Mouse (Mus musculus) myocyte (in vitro differentiated cells): Measurements from ENCODE around the gene Cyct.

Source experiments
- CEBPB ChIP-seq: IDR thresholded peaks from 2 replicates; pipeline ENCODE4 v1.6.1; 2011; ENCODE audit warnings: mild to moderate bottlenecking, moderate library complexity; ENCODE audit not compliant: poor library complexity, insufficient read depth, severe bottlenecking
- E2F4 ChIP-seq: IDR thresholded peaks from one replicate; pipeline ENCODE4 v1.6.1; 2011; ENCODE audit warnings: mild to moderate bottlenecking, control low read depth, moderate library complexity; ENCODE audit not compliant: insufficient read depth
- MAX ChIP-seq: IDR thresholded peaks from one replicate; pipeline ENCODE4 v1.6.1; 2011; ENCODE audit warnings: low read depth, mild to moderate bottlenecking, control low read depth
- MYOD1 ChIP-seq, 3 experiments: IDR thresholded peaks; one replicate each; pipeline ENCODE4 v1.6.1; 2011; ENCODE audit warnings: control low read depth in 2 of 3, low read depth in 2 of 3, mild to moderate bottlenecking in 2 of 3, moderate library complexity in 1 of 3; ENCODE audit not compliant: insufficient read length in 2 of 3, control insufficient read depth in 1 of 3
- MYOG ChIP-seq, 3 experiments: IDR thresholded peaks; one replicate each; pipeline ENCODE4 v1.6.1; 2011; ENCODE audit warnings: control low read depth in 2 of 3, low read depth in 2 of 3, mild to moderate bottlenecking in 2 of 3; ENCODE audit not compliant: insufficient read length in 2 of 3, control insufficient read depth in 1 of 3, insufficient read depth in 1 of 3
- POLR2A ChIP-seq: IDR thresholded peaks from one replicate; pipeline ENCODE4 v1.6.1; 2011; ENCODE audit warnings: low read depth, mild to moderate bottlenecking, control low read depth, moderate library complexity; ENCODE audit not compliant: insufficient read length
- POLR2AphosphoS2 ChIP-seq: IDR thresholded peaks from one replicate; pipeline ENCODE4 v1.6.1; 2011; ENCODE audit warnings: low read depth, control low read depth; ENCODE audit not compliant: insufficient read length
- REST ChIP-seq: IDR thresholded peaks from one replicate; pipeline ENCODE4 v1.6.1; 2011; ENCODE audit warnings: mild to moderate bottlenecking, control low read depth, moderate library complexity; ENCODE audit not compliant: insufficient read depth, insufficient read length
- TCF12 ChIP-seq: IDR thresholded peaks from one replicate; pipeline ENCODE4 v1.6.1; 2011; ENCODE audit warnings: mild to moderate bottlenecking, control low read depth; ENCODE audit not compliant: poor library complexity, insufficient read depth, severe bottlenecking
- TCF3 ChIP-seq: IDR thresholded peaks from one replicate; pipeline ENCODE4 v1.6.1; 2011; ENCODE audit warnings: low read depth, control low read depth; ENCODE audit not compliant: insufficient read length
- USF1 ChIP-seq: IDR thresholded peaks from one replicate; pipeline ENCODE4 v1.6.1; 2011; ENCODE audit warnings: low read depth, mild to moderate bottlenecking, control low read depth, moderate library complexity

DNA sequence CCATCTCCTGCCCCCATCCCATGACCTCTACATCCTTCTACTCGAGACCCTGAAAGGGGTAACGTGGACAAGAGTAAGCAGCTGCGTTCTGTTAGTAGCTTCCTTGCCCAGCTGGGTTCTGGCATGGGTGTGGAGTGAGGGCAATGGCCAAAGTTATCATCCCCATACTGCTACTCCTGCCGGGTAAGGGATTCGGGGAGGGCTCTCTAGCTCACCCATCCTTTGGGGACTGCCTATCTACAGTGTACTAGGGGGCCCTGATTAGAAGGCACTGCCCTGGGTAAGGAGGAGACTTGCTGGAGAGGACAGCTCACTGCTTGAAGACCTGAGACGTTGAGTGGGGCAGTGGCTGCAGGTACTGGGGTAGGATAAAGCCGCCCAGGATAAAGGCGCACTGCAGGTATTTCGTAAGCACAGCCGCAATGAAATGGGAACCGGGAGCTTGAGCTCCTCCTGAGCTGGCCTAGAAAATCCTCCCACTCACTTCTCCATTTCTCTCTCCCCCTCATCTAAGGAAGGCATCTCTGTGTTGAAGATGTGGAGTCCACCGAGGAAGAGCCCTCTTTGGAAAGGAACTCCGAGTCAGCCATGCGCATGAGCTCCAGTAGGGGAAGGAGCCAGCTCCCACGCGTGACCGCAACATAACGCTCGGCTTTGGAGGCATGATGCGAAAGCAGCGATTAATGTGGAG lies 36.9 kb downstream of the Cyct start:
- TF ChIP-seq TCF12 (no peak), POLR2A (no peak), POLR2AphosphoS2 (no peak), MYOD1 (IDR thresholded peaks at IDR 0.05; ENCODE audit: control insufficient read depth in 1 of 3, insufficient read length in 2 of 3, low read depth in 2 of 3) (no peak), E2F4 (no peak), MAX (no peak), TCF3 (no peak), REST (no peak), MYOG (IDR thresholded peaks at IDR 0.05; ENCODE audit: control insufficient read depth in 1 of 3, insufficient read depth in 1 of 3, insufficient read length in 2 of 3, low read depth in 2 of 3) (no peak), USF1 (no peak), CEBPB (no peak)
